Mouse (Mus musculus) heart, embryonic 14.5 days (tissue): Measurements from ENCODE around the gene Gemin4. TPM values are rescaled to one million over a fixed set of nuclear protein-coding genes. Genes with fewer than 3 reads are reported as not detected.

Source experiments
- ATAC-seq: fragments of 200-750 bp; cut with Nextera tagmentation; 2 replicates; pipeline ENCODE4 v1.8.0; 2017; ENCODE audit warnings: low read depth, moderate TSS enrichment; ENCODE audit not compliant: insufficient number of reproducible peaks, insufficient read depth, low FRiP score
- H3K27ac ChIP-seq, 2 experiments: fragments of 200-500 bp in 1 of 2; fragments of 300-500 bp in 1 of 2; sonication (generic) in 1 of 2; replicated peaks in 1 of 2; 2 replicates each; pipeline ENCODE4 v1.5.1; 2012 to 2014; ENCODE audit warnings: low read depth in 2 of 2, low read length in 2 of 2, control low read depth in 1 of 2, mild to moderate bottlenecking in 1 of 2, mixed read lengths in 1 of 2; ENCODE audit not compliant: control insufficient read depth in 1 of 2, insufficient read depth in 1 of 2
- H3K27me3 ChIP-seq: fragments of 300-500 bp; sonication (generic); 2 replicates; pipeline ENCODE4 v1.6.1; 2014; ENCODE audit warnings: mild to moderate bottlenecking, low read length, control low read depth; ENCODE audit not compliant: control insufficient read depth, insufficient read depth
- H3K36me3 ChIP-seq: fragments of 300-500 bp; sonication (generic); 2 replicates; pipeline ENCODE4 v1.6.1; 2014; ENCODE audit warnings: mild to moderate bottlenecking, control low read depth, low read length, mixed read lengths; ENCODE audit not compliant: control insufficient read depth, insufficient read depth
- H3K4me1 ChIP-seq, 2 experiments: fragments of 200-500 bp in 1 of 2; fragments of 300-500 bp in 1 of 2; sonication (generic) in 1 of 2; 2 replicates each; pipeline ENCODE4 v1.6.1; 2012 to 2014; ENCODE audit warnings: low read length in 2 of 2, control low read depth in 1 of 2, mixed read lengths in 1 of 2; ENCODE audit not compliant: control insufficient read depth in 2 of 2, insufficient read depth in 2 of 2
- H3K4me2 ChIP-seq: fragments of 300-500 bp; sonication (generic); 2 replicates; pipeline ENCODE4 v1.6.1; 2014; ENCODE audit warnings: mild to moderate bottlenecking, low read length
- H3K4me3 ChIP-seq, 2 experiments: fragments of 200-500 bp in 1 of 2; fragments of 300-500 bp in 1 of 2; sonication (generic) in 1 of 2; 2 replicates each; pipeline ENCODE4 v1.5.1; 2012 to 2014; ENCODE audit warnings: low read length in 2 of 2, mild to moderate bottlenecking in 2 of 2, control low read depth in 1 of 2, low read depth in 1 of 2, moderate library complexity in 1 of 2; ENCODE audit not compliant: control insufficient read depth in 1 of 2, insufficient read depth in 1 of 2
- H3K9ac ChIP-seq: fragments of 300-500 bp; sonication (generic); 2 replicates; pipeline ENCODE4 v1.6.1; 2014; ENCODE audit warnings: mild to moderate bottlenecking, low read length
- H3K9me3 ChIP-seq: fragments of 300-500 bp; sonication (generic); 2 replicates; pipeline ENCODE4 v1.6.1; 2016; ENCODE audit warnings: low read length, control low read depth; ENCODE audit not compliant: control insufficient read depth
- WGBS: fragments of 180-500 bp; shearing (Covaris S2); extraction: QIAGEN DNeasy Blood & Tissue Kit; methylation state at CpG from one replicate; pipeline ENCODE4 v1.1.7; 2014; 5-methylcytosine and 5-hydroxymethylcytosine counted together
- polyA plus RNA-seq: library from polyadenylated mRNA; unstranded; fragments of >200 nt; fragmentation: Nextera tagmentation; extraction: Ambion mirVana; gene quantifications from 2 replicates; pipeline ENCODE4 v1.2.1, GENCODE M21; 2014

The Gemin4 gene
- polyA plus RNA-seq, 1 experiment from 2014 or later, result 18.8 TPM

GRCm38 (mm10) chr11:76196275-76196976 lies 21.0 kb downstream of the Gemin4 start:
- no peaks in the 10 kb centered on the region for H3K9me3 ChIP-seq
- peaks cover 2 to 4% of the 10 kb centered on the region in 2 experiments; a peak in 1 of 4 replicates for H3K4me1 ChIP-seq
- no peak overlapping the region for H3K27ac ChIP-seq
- WGBS, result 70% methylated on average over 8 of the region's 8 CpGs
- H3K36me3 ChIP-seq, result no peaks in the 10 kb centered on the region
- no peak overlapping the region for H3K4me3 ChIP-seq
- H3K4me2 ChIP-seq, result peak overlapping the region; percentile 2; the same call in 1 of the 2 replicates
- no peak overlapping the region for H3K9ac ChIP-seq
- peaks cover 4% of the 10 kb centered on the region; the same call in 1 of the 2 replicates for H3K27me3 ChIP-seq
- ATAC-seq, result no peak

- H3K9me3 ChIP-seq, result no peaks in the 10 kb centered on the region
- H3K4me2 ChIP-seq, result no peak overlapping the region
- no peaks in the 10 kb centered on the region for H3K36me3 ChIP-seq
- ATAC-seq, result no peak
- no peak overlapping the region for H3K4me3 ChIP-seq
- H3K9ac ChIP-seq, result no peak overlapping the region
- H3K4me1 ChIP-seq, result no peaks in the 10 kb centered on the region
- H3K27ac ChIP-seq, result no peak overlapping the region
- WGBS, result 84% methylated on average over 6 of the region's 6 CpGs
- no peaks in the 10 kb centered on the region for H3K27me3 ChIP-seq
Measured at GRCm38 (mm10) chr11:76186908-76187307, 30.6 kb downstream of the Gemin4 start.

- no peak overlapping the region for H3K9ac ChIP-seq
- no peak overlapping the region for H3K4me2 ChIP-seq
- H3K27ac ChIP-seq, result no peak overlapping the region
- no peaks in the 10 kb centered on the region for H3K36me3 ChIP-seq
- WGBS, result 88% methylated on average over 4 of the region's 4 CpGs
- H3K9me3 ChIP-seq, result no peaks in the 10 kb centered on the region
- no peak overlapping the region for H3K4me3 ChIP-seq
- no peak for ATAC-seq
- peaks cover 2 to 7% of the 10 kb centered on the region in 2 experiments for H3K4me1 ChIP-seq
- H3K27me3 ChIP-seq, result no peaks in the 10 kb centered on the region
Measured at GRCm38 (mm10) chr11:76183745-76184144, 33.7 kb downstream of the Gemin4 start.

GRCm38 (mm10) chr11:76180146-76180540 lies 37.3 kb downstream of the Gemin4 start:
- no peak for ATAC-seq
- Histone ChIP-seq H3K4me2 (peak overlapping the region; percentile 95), H3K27ac (peak overlapping the region in 1 of 2 experiments; percentile 35; a peak in 1 of 4 replicates), H3K4me1 (peaks cover 2 to 13% of the 10 kb centered on the region in 2 experiments), H3K36me3 (0 out of 2 replicates have a peak, but pooled peaks cover 6% of the 10 kb centered on the region), H3K4me3 (peak overlapping the region; percentile 65 to 85), H3K27me3 (no peaks in the 10 kb centered on the region), H3K9me3 (no peaks in the 10 kb centered on the region), H3K9ac (peak overlapping the region; percentile 79)
- 15% methylated on average over 7 of the region's 7 CpGs for WGBS

- Histone ChIP-seq H3K9ac (peak within 1 kb of the TSS; percentile 79), H3K4me1 (peaks cover 2 to 13% of the 10 kb centered on the region in 2 experiments), H3K9me3 (no peaks in the 10 kb centered on the region), H3K27me3 (no peaks in the 10 kb centered on the region), H3K27ac (peak within 1 kb of the TSS; percentile 44 to 60), H3K36me3 (0 out of 2 replicates have a peak, but pooled peaks cover 6% of the 10 kb centered on the region), H3K4me3 (peak within 1 kb of the TSS; percentile 65 to 85), H3K4me2 (peak within 1 kb of the TSS; percentile 95)
- under 1% methylated on average over 37 of the region's 37 CpGs for WGBS
- peak; percentile 88 for ATAC-seq
Measured at GRCm38 (mm10) chr11:76179495-76180145, 37.8 kb downstream of the Gemin4 start, which contains the start of the genes Vps53 and Fam57a. Vps53 (minus strand) TSS chr11:76179647. Fam57a (plus strand) TSS chr11:76179671.

GRCm38 (mm10) chr11:76178726-76179494 lies 38.6 kb downstream of the Gemin4 start:
- no peaks in the 10 kb centered on the region for H3K9me3 ChIP-seq
- H3K27ac ChIP-seq, result peak overlapping the region; percentile 44 to 60
- H3K4me3 ChIP-seq, result peak overlapping the region; percentile 65 to 85
- WGBS, result 1% methylated on average over 28 of the region's 28 CpGs
- peaks cover 2 to 13% of the 10 kb centered on the region in 2 experiments for H3K4me1 ChIP-seq
- ATAC-seq, result no peak; the same call in 1 of the 2 replicates
- no peaks in the 10 kb centered on the region for H3K27me3 ChIP-seq
- H3K4me2 ChIP-seq, result peak overlapping the region; percentile 95
- peaks cover 11% of the 10 kb centered on the region for H3K36me3 ChIP-seq
- peak overlapping the region; percentile 79 for H3K9ac ChIP-seq

- no peaks in the 10 kb centered on the region for H3K27me3 ChIP-seq
- no peak overlapping the region for H3K27ac ChIP-seq
- no peak overlapping the region for H3K4me2 ChIP-seq
- peaks cover 26% of the 10 kb centered on the region for H3K36me3 ChIP-seq
- 68% methylated on average over 5 of the region's 5 CpGs for WGBS
- H3K9me3 ChIP-seq, result no peaks in the 10 kb centered on the region
- no peak for ATAC-seq
- H3K4me1 ChIP-seq, result no peaks in the 10 kb centered on the region
- no peak overlapping the region for H3K9ac ChIP-seq
- no peak overlapping the region for H3K4me3 ChIP-seq
Measured at GRCm38 (mm10) chr11:76170207-76170606, 47.3 kb downstream of the Gemin4 start.
